In the genomic region with DNA sequence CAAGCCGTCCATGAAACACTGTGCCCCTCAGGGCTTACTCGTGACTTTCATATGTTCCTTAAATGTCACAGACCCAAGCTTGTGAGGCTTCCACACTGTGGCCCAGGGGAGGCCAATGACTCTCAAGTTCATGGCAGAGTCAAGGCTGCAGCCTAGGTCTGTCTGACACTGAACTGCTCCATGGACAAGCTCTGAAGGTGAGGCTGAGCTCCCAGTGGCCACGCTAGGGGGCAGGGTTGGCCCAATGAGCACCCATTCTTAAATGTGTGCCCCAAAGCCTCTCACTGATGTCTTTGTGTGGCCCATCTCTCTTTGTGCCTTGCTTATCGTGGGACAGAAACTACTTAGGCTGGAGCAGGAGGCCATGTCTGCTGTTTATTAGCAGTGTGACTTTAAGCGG, we compare ENCODE assay signal across 12 mouse cellular contexts. TPM values are rescaled to one million over a fixed set of nuclear protein-coding genes. Genes with fewer than 3 reads are reported as not detected.
DNase-seq lines count a peak whose midpoint lies in the region; ATAC-seq lines count a peak whose summit lies in the region.
"Had no signal": no experiment of that assay in that cellular context is flagged by ENCODE, and none has a peak within 500 bp of the region (broad histone marks: within the 10 kb centered on the region; RNA-seq: fewer than 3 reads in every experiment).

No protein-coding gene starts in this region.

- no peak overlapping the region for H3K4me3 ChIP-seq in hindbrain, embryonic 13.5 days
- H3K4me3 ChIP-seq in hindbrain, embryonic 11.5 days (ENCODE audit: low read depth, low read length) = no peak overlapping the region
- no peak overlapping the region for H3K4me3 ChIP-seq in midbrain, embryonic 10.5 days
- no peak overlapping the region for H3K4me3 ChIP-seq in midbrain, embryonic 16.5 days (ENCODE audit: low read depth, low read length)
- H3K4me3 ChIP-seq: liver, embryonic 15.5 days; megakaryocyte, embryonic 14.5 days; stomach, embryonic 15.5 days had no signal

- WGBS in hindbrain, embryonic 13.5 days = 61% methylated on average over 5 of the region's 5 CpGs
- WGBS in hindbrain, embryonic 11.5 days = 55% methylated on average over 5 of the region's 5 CpGs
- 62% methylated on average over 5 of the region's 5 CpGs for WGBS in midbrain, embryonic 10.5 days
- WGBS in midbrain, embryonic 16.5 days = 57% methylated on average over 5 of the region's 5 CpGs

- H3K27ac ChIP-seq in hindbrain, embryonic 13.5 days = peak overlapping the region; percentile 23; the same call in 1 of the 2 replicates
- H3K27ac ChIP-seq in hindbrain, embryonic 11.5 days (ENCODE audit: low read depth, low read length) = no peak overlapping the region
- peak overlapping the region; percentile 72 for H3K27ac ChIP-seq in midbrain, embryonic 10.5 days (replicated peaks)
- H3K27ac ChIP-seq in midbrain, embryonic 16.5 days (ENCODE audit: low read length) = no peak overlapping the region
- H3K27ac ChIP-seq: liver, embryonic 15.5 days; stomach, embryonic 15.5 days had no signal

- 0 out of 2 replicates have a peak, but pooled peaks cover 3% of the 10 kb centered on the region for H3K27me3 ChIP-seq in hindbrain, embryonic 13.5 days
- no peaks in the 10 kb centered on the region for H3K27me3 ChIP-seq in hindbrain, embryonic 11.5 days (ENCODE audit: control insufficient read depth, insufficient read depth, low read length)
- H3K27me3 ChIP-seq in midbrain, embryonic 10.5 days (ENCODE audit: low read depth, poor library complexity, severe bottlenecking) = peaks cover 55% of the 10 kb centered on the region
- no peaks in the 10 kb centered on the region for H3K27me3 ChIP-seq in midbrain, embryonic 16.5 days (ENCODE audit: control insufficient read depth, insufficient read depth, low read depth, low read length)
- H3K27me3 ChIP-seq: liver, embryonic 15.5 days had no signal

- no peak for ATAC-seq in hindbrain, embryonic 13.5 days (ENCODE audit: low FRiP score)
- no peak for ATAC-seq in hindbrain, embryonic 11.5 days (ENCODE audit: low FRiP score)
- no peak for ATAC-seq in midbrain, embryonic 16.5 days

- peaks cover 7% of the 10 kb centered on the region for H3K36me3 ChIP-seq in hindbrain, embryonic 13.5 days
- 0 out of 2 replicates have a peak, but pooled peaks cover 2% of the 10 kb centered on the region for H3K36me3 ChIP-seq in hindbrain, embryonic 11.5 days (ENCODE audit: control insufficient read depth, insufficient read depth, low read length)
- peaks cover 83% of the 10 kb centered on the region for H3K36me3 ChIP-seq in midbrain, embryonic 10.5 days
- no peaks in the 10 kb centered on the region for H3K36me3 ChIP-seq in midbrain, embryonic 16.5 days (ENCODE audit: control insufficient read depth, insufficient read depth, low read length)
- H3K36me3 ChIP-seq: liver, embryonic 15.5 days; stomach, embryonic 15.5 days had no signal

- DNase-seq in adrenal gland, adult (ENCODE audit: inconsistent age in 2 of 2, low spot score in 1 of 2) = peak; percentile 65 to 87
- no peak for DNase-seq in adrenal gland, adult 18-20 months (ENCODE audit: low spot score in 2 of 2)
- DNase-seq in hindbrain, embryonic 11.5 days (ENCODE audit: low spot score) = no peak
- DNase-seq in midbrain, embryonic 10.5 days (ENCODE audit: low spot score) = no peak
- DNase-seq in retina, embryonic 14.5 days (ENCODE audit: low spot score) = peak; percentile 30
- no peak for DNase-seq in thymus, postnatal 4 days
- DNase-seq: right cerebral cortex, postnatal 4 days had no signal

- peaks cover 57% of the 10 kb centered on the region for H3K4me1 ChIP-seq in hindbrain, embryonic 13.5 days (replicated peaks)
- peaks cover 5% of the 10 kb centered on the region; the same call in 1 of the 2 replicates for H3K4me1 ChIP-seq in hindbrain, embryonic 11.5 days (replicated peaks; ENCODE audit: control insufficient read depth, insufficient read depth, low read length)
- peaks cover 66% of the 10 kb centered on the region for H3K4me1 ChIP-seq in midbrain, embryonic 10.5 days
- H3K4me1 ChIP-seq in midbrain, embryonic 16.5 days (ENCODE audit: control insufficient read depth, insufficient read depth, low read length) = peaks cover 6% of the 10 kb centered on the region; the same call in 1 of the 2 replicates
- H3K4me1 ChIP-seq: liver, embryonic 15.5 days had no signal

- no peak overlapping the region for H3K9ac ChIP-seq in hindbrain, embryonic 13.5 days
- H3K9ac ChIP-seq in hindbrain, embryonic 11.5 days (ENCODE audit: low read depth, low read length) = no peak overlapping the region
- H3K9ac ChIP-seq in midbrain, embryonic 16.5 days (ENCODE audit: low read depth, low read length) = no peak overlapping the region
- H3K9ac ChIP-seq: liver, embryonic 15.5 days; stomach, embryonic 15.5 days had no signal

- H3K4me2 ChIP-seq in hindbrain, embryonic 13.5 days = no peak overlapping the region
- no peak overlapping the region for H3K4me2 ChIP-seq in hindbrain, embryonic 11.5 days (replicated peaks; ENCODE audit: low read depth, low read length)
- no peak overlapping the region for H3K4me2 ChIP-seq in midbrain, embryonic 16.5 days (ENCODE audit: low read length)
- H3K4me2 ChIP-seq: liver, embryonic 15.5 days; stomach, embryonic 15.5 days had no signal

- no peaks in the 10 kb centered on the region for H3K9me3 ChIP-seq in hindbrain, embryonic 13.5 days
- H3K9me3 ChIP-seq in hindbrain, embryonic 11.5 days (ENCODE audit: control insufficient read depth, low read length) = no peaks in the 10 kb centered on the region
- H3K9me3 ChIP-seq in midbrain, embryonic 10.5 days (replicated peaks) = no peaks in the 10 kb centered on the region
- no peaks in the 10 kb centered on the region for H3K9me3 ChIP-seq in midbrain, embryonic 16.5 days (replicated peaks; ENCODE audit: control insufficient read depth, low read length, poor library complexity, severe bottlenecking)
- H3K9me3 ChIP-seq: liver, embryonic 15.5 days; megakaryocyte, embryonic 14.5 days; stomach, embryonic 15.5 days had no signal

RNA-seq across cellular contexts. Expression of a gene that starts 33.1 kb away (rescaled TPM):
- 10 to 100 TPM; 51.6 to 83.8 TPM for total RNA-seq in adrenal gland, adult 18-20 months (2021)
- polyA plus RNA-seq in hindbrain, embryonic 13.5 days (2015; fragmentation: Nextera tagmentation; extraction: Ambion mirVana) = 109 and 110 TPM in 2 replicates
- polyA plus RNA-seq in hindbrain, embryonic 11.5 days (2014; fragmentation: Nextera tagmentation; extraction: Ambion mirVana) = 204 and 221 TPM in 2 replicates
- 171 and 214 TPM in 2 replicates for polyA plus RNA-seq in midbrain, embryonic 10.5 days (2016; fragmentation: Nextera tagmentation; extraction: Ambion mirVana)
- 125 and 139 TPM in 2 replicates for polyA plus RNA-seq in midbrain, embryonic 16.5 days (2015; fragmentation: Nextera tagmentation; extraction: Ambion mirVana)

Comparison
In these comparisons a context has a peak if more than half of its experiments do, and no peak if none do; other contexts are left out.
1. DNase-seq: peak in adrenal gland, adult (2 of 2) and retina, embryonic 14.5 days (single experiment); none in adrenal gland, adult 18-20 months (0 of 2), hindbrain, embryonic 11.5 days (single experiment), midbrain, embryonic 10.5 days (single experiment) and thymus, postnatal 4 days (single experiment).
2. H3K27ac ChIP-seq: peak in hindbrain, embryonic 13.5 days (single experiment) and midbrain, embryonic 10.5 days (single experiment); none in hindbrain, embryonic 11.5 days (single experiment) and midbrain, embryonic 16.5 days (single experiment).